Mouse (Mus musculus): ENCODE results near the gene Fnbp1. TPM values are rescaled to one million over a fixed set of nuclear protein-coding genes. Genes with fewer than 3 reads are reported as not detected.
"Not testable (repeated sequence)": the region's sequence is repeated elsewhere in the genome, so short reads cannot be mapped to it uniquely, and the experiment has no call there.

The Fnbp1 gene
- polyA plus RNA-seq (2017; shearing (Covaris generic)) = 10 to 100 TPM; 78.2 to 90.0 TPM

- peak; percentile 61 for ATAC-seq
These were observed at the start of gene Fnbp1 for GRCm38 (mm10) chr2:31141867-31142454. TSS of gene Fnbp1 (minus strand) at chr2:31142008.

- no peak for ATAC-seq
These were observed 47.8 kb upstream of the Fnbp1 start for GRCm38 (mm10) chr2:31189654-31190053.

GRCm38 (mm10) chr2:31188691-31189090 is 46.9 kb upstream of the Fnbp1 start:
- ATAC-seq = no peak

GRCm38 (mm10) chr2:31183830-31184229 is 42.0 kb upstream of the Fnbp1 start:
- no peak for ATAC-seq

GRCm38 (mm10) chr2:31182786-31183330 is 41.0 kb upstream of the Fnbp1 start:
- no peak for ATAC-seq

GRCm38 (mm10) chr2:31180081-31180551 is 38.3 kb upstream of the Fnbp1 start:
- peak; percentile 87 for ATAC-seq

GRCm38 (mm10) chr2:31179471-31179870 is 37.7 kb upstream of the Fnbp1 start:
- peak; percentile 35 for ATAC-seq

GRCm38 (mm10) chr2:31178593-31178992 is 36.8 kb upstream of the Fnbp1 start:
- ATAC-seq = not testable (repeated sequence)

- no peak for ATAC-seq
These were observed 31.5 kb upstream of the Fnbp1 start for GRCm38 (mm10) chr2:31173290-31173689.

GRCm38 (mm10) chr2:31172536-31172935 is 30.7 kb upstream of the Fnbp1 start:
- ATAC-seq = no peak

- peak; percentile 94 for ATAC-seq
These were observed 30.2 kb upstream of the Fnbp1 start for GRCm38 (mm10) chr2:31172001-31172400.

- no peak for ATAC-seq
These were observed 28.4 kb upstream of the Fnbp1 start for GRCm38 (mm10) chr2:31170164-31170563.

GRCm38 (mm10) chr2:31169001-31169400 is 27.2 kb upstream of the Fnbp1 start:
- ATAC-seq = no peak

GRCm38 (mm10) chr2:31167571-31167970 is 25.8 kb upstream of the Fnbp1 start:
- not testable (repeated sequence) for ATAC-seq

GRCm38 (mm10) chr2:31165529-31165928 is 23.7 kb upstream of the Fnbp1 start:
- no peak for ATAC-seq

GRCm38 (mm10) chr2:31164841-31165455 is 23.1 kb upstream of the Fnbp1 start:
- ATAC-seq = peak; percentile 92

- no peak for ATAC-seq
These were observed 21.7 kb upstream of the Fnbp1 start for GRCm38 (mm10) chr2:31163361-31164118.

GRCm38 (mm10) chr2:31161620-31162019 is 19.8 kb upstream of the Fnbp1 start:
- no peak for ATAC-seq

- ATAC-seq = no peak
These were observed 18.5 kb upstream of the Fnbp1 start for GRCm38 (mm10) chr2:31160147-31160920.

GRCm38 (mm10) chr2:31156846-31157245 is 15.0 kb upstream of the Fnbp1 start:
- no peak for ATAC-seq

- peak; percentile 98 for ATAC-seq
These were observed 10.3 kb upstream of the Fnbp1 start, which contains the start of gene Gpr107 for GRCm38 (mm10) chr2:31151892-31152812. TSS of gene Gpr107 (plus strand) at chr2:31152316.
